Mouse (Mus musculus): ENCODE results near the gene Zfp287. TPM values are rescaled to one million over a fixed set of nuclear protein-coding genes. Genes with fewer than 3 reads are reported as not detected.

Zfp287 gene
- polyA plus RNA-seq, 1 experiment from 2014 or later: 18.7 TPM

DNA sequence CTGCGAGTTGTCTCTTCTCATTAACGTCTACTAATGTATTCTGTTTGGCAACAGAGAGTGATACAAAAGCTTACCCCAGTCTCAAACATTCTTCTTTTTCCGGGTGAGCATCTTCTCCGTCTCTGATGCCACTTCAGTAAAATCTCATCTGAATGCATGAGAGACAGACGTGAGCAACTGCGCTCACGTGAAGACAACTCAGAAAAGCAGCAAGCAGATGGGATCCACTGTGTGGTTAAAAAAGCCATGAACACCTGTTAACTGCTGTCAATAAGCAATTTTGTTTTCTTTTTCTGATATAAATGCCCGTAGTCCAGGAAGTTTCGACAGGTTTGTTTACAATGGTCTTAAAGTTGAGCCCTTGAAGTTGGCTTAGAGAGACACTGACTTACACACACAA is 15.5 kb upstream of the Zfp287 start:
- Histone ChIP-seq H3K27ac (no peak overlapping the region), H3K4me2 (replicated peaks) (no peak overlapping the region), H3K9ac (no peak overlapping the region), H3K9me3 (no peaks in the 10 kb centered on the region), H3K4me1 (peaks cover 5% of the 10 kb centered on the region; the same call in 1 of the 2 replicates), H3K4me3 (no peak overlapping the region), H3K36me3 (no peaks in the 10 kb centered on the region), H3K27me3 (peaks cover 9% of the 10 kb centered on the region; the same call in 1 of the 2 replicates)
- WGBS: 67% methylated on average over 9 of the region's 9 CpGs
- ATAC-seq (ENCODE audit: insufficient number of reproducible peaks, insufficient read depth, low FRiP score, low TSS enrichment): no peak

DNA sequence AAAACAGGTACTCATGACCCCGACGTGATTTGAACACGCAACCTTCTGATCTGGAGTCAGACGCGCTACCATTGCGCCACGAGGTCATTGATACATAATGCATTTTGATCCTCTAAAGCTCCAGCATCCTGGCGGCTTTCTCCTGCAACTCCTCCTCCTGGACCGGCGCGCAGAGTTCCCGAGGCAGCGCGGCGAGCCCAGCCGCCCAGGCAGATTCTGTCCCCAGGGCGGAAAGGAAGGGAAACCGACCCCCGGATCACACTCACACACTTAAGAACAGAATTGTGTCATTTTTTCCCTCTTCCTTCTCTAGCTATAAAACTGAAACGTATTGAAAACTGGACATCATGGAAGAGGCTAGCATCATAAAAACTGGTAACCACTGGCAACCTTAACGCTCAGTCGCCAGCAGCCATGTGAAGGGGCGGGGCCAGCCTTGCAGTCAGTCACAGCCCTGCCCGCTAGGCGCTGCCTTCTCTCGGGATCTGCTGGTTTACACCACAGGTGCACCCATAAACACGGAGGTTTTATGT is 14.4 kb upstream of the Zfp287 start:
- Histone ChIP-seq H3K9ac (no peak overlapping the region), H3K4me3 (peak overlapping the region; percentile 38), H3K9me3 (no peaks in the 10 kb centered on the region), H3K4me2 (replicated peaks) (peak overlapping the region; percentile 57), H3K36me3 (no peaks in the 10 kb centered on the region), H3K27ac (no peak overlapping the region), H3K4me1 (peaks cover 10% of the 10 kb centered on the region; the same call in 1 of the 2 replicates), H3K27me3 (peaks cover 9% of the 10 kb centered on the region; the same call in 1 of the 2 replicates)
- no peak for ATAC-seq (ENCODE audit: insufficient number of reproducible peaks, insufficient read depth, low FRiP score, low TSS enrichment)
- WGBS: 2% methylated on average over 27 of the region's 27 CpGs

GRCm38 (mm10) chr11:62744103-62744502 is 12.4 kb upstream of the Zfp287 start:
- peaks cover 6% of the 10 kb centered on the region; the same call in 1 of the 2 replicates for H3K27me3 ChIP-seq
- no peak overlapping the region for H3K27ac ChIP-seq
- H3K4me2 ChIP-seq (replicated peaks): no peak overlapping the region
- no peaks in the 10 kb centered on the region for H3K9me3 ChIP-seq
- no peak overlapping the region for H3K9ac ChIP-seq
- ATAC-seq (ENCODE audit: insufficient number of reproducible peaks, insufficient read depth, low FRiP score, low TSS enrichment): no peak
- no peaks in the 10 kb centered on the region for H3K36me3 ChIP-seq
- WGBS: 45% methylated on average over 5 of the region's 5 CpGs
- peaks cover 10% of the 10 kb centered on the region; the same call in 1 of the 2 replicates for H3K4me1 ChIP-seq
- no peak overlapping the region for H3K4me3 ChIP-seq

GRCm38 (mm10) chr11:62742261-62742957 is 10.7 kb upstream of the Zfp287 start:
- no peaks in the 10 kb centered on the region for H3K27me3 ChIP-seq
- H3K9me3 ChIP-seq: no peaks in the 10 kb centered on the region
- H3K4me1 ChIP-seq: peaks cover 10% of the 10 kb centered on the region; the same call in 1 of the 2 replicates
- no peak overlapping the region for H3K9ac ChIP-seq
- no peak overlapping the region for H3K4me3 ChIP-seq
- peak overlapping the region; percentile 55; the same call in 1 of the 2 replicates for H3K27ac ChIP-seq
- no peak for ATAC-seq (ENCODE audit: insufficient number of reproducible peaks, insufficient read depth, low FRiP score, low TSS enrichment)
- 0 out of 2 replicates have a peak overlapping the region, but pooled peaks have one; percentile 4 for H3K4me2 ChIP-seq (replicated peaks)
- H3K36me3 ChIP-seq: no peaks in the 10 kb centered on the region
- WGBS: 37% methylated on average over 10 of the region's 10 CpGs

- H3K4me3 ChIP-seq: no peak overlapping the region
- no peaks in the 10 kb centered on the region for H3K27me3 ChIP-seq
- no peak for ATAC-seq (ENCODE audit: insufficient number of reproducible peaks, insufficient read depth, low FRiP score, low TSS enrichment)
- 92% methylated on average over 2 of the region's 2 CpGs for WGBS
- no peak overlapping the region for H3K27ac ChIP-seq
- no peak overlapping the region for H3K9ac ChIP-seq
- no peaks in the 10 kb centered on the region for H3K9me3 ChIP-seq
- no peak overlapping the region for H3K4me2 ChIP-seq (replicated peaks)
- H3K4me1 ChIP-seq: peaks cover 6% of the 10 kb centered on the region; the same call in 1 of the 2 replicates
- H3K36me3 ChIP-seq: no peaks in the 10 kb centered on the region
Measured at GRCm38 (mm10) chr11:62741186-62741585, 9.5 kb upstream of the Zfp287 start.

DNA sequence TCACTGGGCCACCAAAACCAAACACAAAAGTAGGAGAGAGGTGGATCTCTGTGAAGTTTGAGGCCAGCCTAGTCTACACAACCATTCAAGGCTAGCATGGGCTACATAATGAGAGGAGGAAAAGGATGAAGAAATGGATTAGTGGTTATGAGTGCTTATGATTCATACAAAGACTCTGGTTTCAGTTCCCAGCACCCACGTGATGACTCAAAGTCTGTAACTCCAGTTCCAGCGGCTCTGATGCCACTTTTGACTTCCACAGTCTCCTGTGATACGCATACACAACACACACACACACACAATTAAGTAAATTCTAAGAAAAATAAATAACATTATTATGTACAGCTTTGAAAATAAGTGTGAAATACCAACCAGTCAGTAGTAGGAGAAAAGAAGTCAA is 960 bp upstream of the Zfp287 start:
- H3K9ac ChIP-seq: no peak overlapping the region
- 81% methylated on average over 3 of the region's 3 CpGs for WGBS
- ATAC-seq (ENCODE audit: insufficient number of reproducible peaks, insufficient read depth, low FRiP score, low TSS enrichment): no peak
- 0 out of 2 replicates have a peak, but pooled peaks cover 4% of the 10 kb centered on the region for H3K4me1 ChIP-seq
- H3K4me2 ChIP-seq (replicated peaks): no peak overlapping the region
- H3K4me3 ChIP-seq: no peak overlapping the region
- H3K36me3 ChIP-seq: peaks cover 10% of the 10 kb centered on the region
- H3K9me3 ChIP-seq: no peaks in the 10 kb centered on the region
- no peaks in the 10 kb centered on the region for H3K27me3 ChIP-seq
- H3K27ac ChIP-seq: no peak overlapping the region

GRCm38 (mm10) chr11:62732022-62732387 is 300 bp upstream of the Zfp287 start:
- no peaks in the 10 kb centered on the region for H3K9me3 ChIP-seq

DNA sequence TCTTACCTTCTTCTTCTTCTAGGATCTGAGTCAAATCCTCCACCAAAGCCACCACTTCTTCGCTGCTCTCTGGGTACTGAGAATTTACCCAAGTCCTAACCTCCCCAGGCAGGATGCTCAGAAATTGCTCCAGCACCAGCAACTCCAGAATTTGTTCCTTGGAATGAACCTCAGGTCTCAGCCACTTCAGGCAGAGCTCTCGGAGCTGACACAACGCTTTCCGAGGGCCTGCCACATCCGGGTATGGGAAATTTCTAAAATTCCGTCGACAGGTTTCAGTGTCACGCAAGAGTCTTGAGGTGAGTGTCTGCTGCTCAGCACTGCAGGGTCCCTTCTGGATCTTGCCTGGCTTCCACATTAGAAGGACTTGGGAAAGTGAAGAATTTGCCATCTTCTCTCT is 3.4 kb downstream of the Zfp287 start:
- H3K27me3 ChIP-seq: no peaks in the 10 kb centered on the region
- H3K9ac ChIP-seq: no peak overlapping the region
- WGBS: 90% methylated on average over 8 of the region's 8 CpGs
- peaks cover 45% of the 10 kb centered on the region for H3K36me3 ChIP-seq
- no peak for ATAC-seq (ENCODE audit: insufficient number of reproducible peaks, insufficient read depth, low FRiP score, low TSS enrichment)
- H3K4me2 ChIP-seq (replicated peaks): no peak overlapping the region
- no peak overlapping the region for H3K4me3 ChIP-seq
- no peak overlapping the region for H3K27ac ChIP-seq
- no peaks in the 10 kb centered on the region for H3K9me3 ChIP-seq
- H3K4me1 ChIP-seq: 0 out of 2 replicates have a peak, but pooled peaks cover 4% of the 10 kb centered on the region

More at GRCm38 (mm10) chr11:62732022-62732387, 300 bp upstream of the Zfp287 start:
- no peaks in the 10 kb centered on the region for H3K27me3 ChIP-seq
- no peak overlapping the region; the same call in 1 of the 2 replicates for H3K9ac ChIP-seq
- 0 out of 2 replicates have a peak, but pooled peaks cover 4% of the 10 kb centered on the region for H3K4me1 ChIP-seq
- H3K27ac ChIP-seq: peak overlapping the region; percentile 77; the same call in 1 of the 2 replicates
- 7% methylated on average over 5 of the region's 5 CpGs for WGBS
- peak overlapping the region; percentile 78 for H3K4me3 ChIP-seq
- peaks cover 16% of the 10 kb centered on the region for H3K36me3 ChIP-seq
- H3K4me2 ChIP-seq (replicated peaks): peak overlapping the region; percentile 71
- ATAC-seq (ENCODE audit: insufficient number of reproducible peaks, insufficient read depth, low FRiP score, low TSS enrichment): no peak

DNA sequence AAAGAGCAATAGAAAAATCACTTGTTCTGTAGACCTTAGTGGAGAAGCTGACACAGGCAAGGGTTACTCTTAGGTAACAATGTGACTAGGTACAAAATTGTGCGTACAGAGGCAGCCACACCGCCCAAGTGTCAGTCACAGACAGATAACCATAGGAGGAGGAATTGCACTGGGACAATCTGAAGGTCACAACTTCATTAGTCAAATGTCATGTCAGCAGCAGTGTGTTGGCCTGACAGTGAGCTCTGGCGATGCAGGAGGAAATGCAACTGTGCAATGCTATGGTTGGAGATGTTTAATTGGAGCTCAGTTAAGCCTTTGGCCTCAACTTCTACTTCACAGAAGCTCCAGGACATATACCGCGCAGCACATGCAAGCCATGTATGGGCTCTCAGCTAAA is 21.0 kb downstream of the Zfp287 start:
- H3K9me3 ChIP-seq: no peaks in the 10 kb centered on the region
- H3K4me3 ChIP-seq: no peak overlapping the region
- ATAC-seq (ENCODE audit: insufficient number of reproducible peaks, insufficient read depth, low FRiP score, low TSS enrichment): no peak
- H3K4me2 ChIP-seq (replicated peaks): no peak overlapping the region
- no peaks in the 10 kb centered on the region for H3K4me1 ChIP-seq
- peaks cover 40% of the 10 kb centered on the region for H3K36me3 ChIP-seq
- no peaks in the 10 kb centered on the region for H3K27me3 ChIP-seq
- H3K9ac ChIP-seq: no peak overlapping the region
- H3K27ac ChIP-seq: no peak overlapping the region
- WGBS: 91% methylated on average over 5 of the region's 5 CpGs

DNA sequence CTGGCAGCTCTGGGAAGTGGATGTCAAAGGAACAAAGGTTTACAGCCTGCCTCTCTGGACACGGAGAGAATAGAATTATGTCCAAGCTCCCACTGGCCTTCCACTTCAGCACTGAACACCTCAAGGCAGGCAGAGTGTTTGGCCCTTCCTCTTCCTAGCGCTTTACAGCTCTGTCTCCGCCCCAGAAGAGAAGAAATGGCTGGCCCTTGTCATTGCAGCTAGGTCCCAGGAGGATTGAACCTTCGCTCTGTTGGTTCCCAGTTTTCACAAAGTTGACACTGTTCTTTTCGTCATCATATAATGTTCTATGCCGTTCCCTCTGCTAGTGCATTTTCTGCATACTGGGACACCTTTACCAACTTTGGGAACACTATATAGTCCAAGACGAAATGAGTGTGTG is 23.5 kb downstream of the Zfp287 start:
- Histone ChIP-seq H3K9me3 (no peaks in the 10 kb centered on the region), H3K27me3 (no peaks in the 10 kb centered on the region), H3K4me1 (no peaks in the 10 kb centered on the region), H3K4me2 (replicated peaks) (no peak overlapping the region), H3K9ac (no peak overlapping the region), H3K4me3 (no peak overlapping the region), H3K27ac (no peak overlapping the region), H3K36me3 (peaks cover 20% of the 10 kb centered on the region)
- WGBS: 86% methylated on average over 7 of the region's 7 CpGs
- no peak for ATAC-seq (ENCODE audit: insufficient number of reproducible peaks, insufficient read depth, low FRiP score, low TSS enrichment)

- peaks cover 11% of the 10 kb centered on the region for H3K36me3 ChIP-seq
- 92% methylated on average over 2 of the region's 2 CpGs for WGBS
- H3K27me3 ChIP-seq: no peaks in the 10 kb centered on the region
- H3K4me1 ChIP-seq: no peaks in the 10 kb centered on the region
- ATAC-seq (ENCODE audit: insufficient number of reproducible peaks, insufficient read depth, low FRiP score, low TSS enrichment): no peak
- H3K4me2 ChIP-seq (replicated peaks): no peak overlapping the region
- H3K9me3 ChIP-seq: no peaks in the 10 kb centered on the region
- H3K4me3 ChIP-seq: no peak overlapping the region
- no peak overlapping the region for H3K9ac ChIP-seq
- no peak overlapping the region for H3K27ac ChIP-seq
Measured at GRCm38 (mm10) chr11:62706141-62706540, 25.6 kb downstream of the Zfp287 start.

- H3K9me3 ChIP-seq: no peaks in the 10 kb centered on the region
- WGBS: 70% methylated on average over 1 of the region's 1 CpGs
- H3K27me3 ChIP-seq: no peaks in the 10 kb centered on the region
- H3K27ac ChIP-seq: no peak overlapping the region
- H3K4me2 ChIP-seq (replicated peaks): no peak overlapping the region
- no peaks in the 10 kb centered on the region for H3K36me3 ChIP-seq
- no peak overlapping the region for H3K4me3 ChIP-seq
- no peak for ATAC-seq (ENCODE audit: insufficient number of reproducible peaks, insufficient read depth, low FRiP score, low TSS enrichment)
- H3K4me1 ChIP-seq: no peaks in the 10 kb centered on the region
- no peak overlapping the region for H3K9ac ChIP-seq
Measured at GRCm38 (mm10) chr11:62701218-62701617, 30.5 kb downstream of the Zfp287 start.
